Mouse (Mus musculus) MEL (cell line): Measurements from ENCODE around the gene Hs3st1.

Source experiments
- BHLHE40 ChIP-seq: IDR thresholded peaks from 2 replicates; pipeline ENCODE4 v1.6.1; 2012; ENCODE audit warnings: low read depth, mild to moderate bottlenecking, inconsistent platforms, low read length, improper control_type of control experiment, borderline replicate concordance
- CTCF ChIP-seq, 3 experiments: IDR thresholded peaks in 2 of 3; conservative IDR thresholded peaks in 1 of 3; 2 replicates each; pipeline ENCODE4 v1.5.1; 2011 to 2012; ENCODE audit warnings: low read length in 3 of 3, low read depth in 2 of 3, mild to moderate bottlenecking in 2 of 3, improper control_type of control experiment in 1 of 3, inconsistent platforms in 1 of 3, mixed read lengths in 1 of 3, moderate library complexity in 1 of 3; ENCODE audit not compliant: control insufficient read depth in 1 of 3, insufficient read depth in 1 of 3, poor library complexity in 1 of 3, severe bottlenecking in 1 of 3
- ELF1 ChIP-seq: IDR thresholded peaks from 2 replicates; pipeline ENCODE4 v1.6.1; 2014; ENCODE audit warnings: low read depth, mild to moderate bottlenecking, inconsistent platforms, low read length, improper control_type of control experiment, moderate library complexity
- EP300 ChIP-seq, 2 experiments: IDR thresholded peaks; 2 replicates each; pipeline ENCODE4 v1.6.1; 2011; ENCODE audit warnings: improper control_type of control experiment in 2 of 2, low read length in 2 of 2, low read depth in 1 of 2, mild to moderate bottlenecking in 1 of 2
- HCFC1 ChIP-seq: IDR thresholded peaks from 2 replicates; pipeline ENCODE4 v1.6.1; 2012; ENCODE audit warnings: low read depth, mild to moderate bottlenecking, inconsistent platforms, low read length, improper control_type of control experiment, moderate library complexity
- MAX ChIP-seq: IDR thresholded peaks from 2 replicates; pipeline ENCODE4 v1.6.1; 2011; ENCODE audit warnings: low read length, improper control_type of control experiment
- POLR2A ChIP-seq, 2 experiments: IDR thresholded peaks; 2 replicates each; pipeline ENCODE4 v1.6.1; 2011 to 2012; ENCODE audit warnings: low read length in 2 of 2, mild to moderate bottlenecking in 2 of 2, control low read depth in 1 of 2, improper control_type of control experiment in 1 of 2, low read depth in 1 of 2, moderate library complexity in 1 of 2; ENCODE audit not compliant: control insufficient read depth in 1 of 2, insufficient read depth in 1 of 2, poor library complexity in 1 of 2
- SIN3A ChIP-seq: IDR thresholded peaks from 2 replicates; pipeline ENCODE4 v1.6.1; 2012; ENCODE audit warnings: low read length, improper control_type of control experiment, inconsistent platforms
- SMC3 ChIP-seq: IDR thresholded peaks from 2 replicates; pipeline ENCODE4 v1.6.1; 2011; ENCODE audit warnings: low read depth, low read length, improper control_type of control experiment
- TCF12 ChIP-seq: IDR thresholded peaks from 2 replicates; pipeline ENCODE4 v1.6.1; 2014; ENCODE audit warnings: low read depth, mild to moderate bottlenecking, inconsistent platforms, low read length, improper control_type of control experiment, moderate library complexity
- UBTF ChIP-seq: IDR thresholded peaks from 2 replicates; pipeline ENCODE4 v1.6.1; 2012; ENCODE audit warnings: low read depth, mild to moderate bottlenecking, inconsistent platforms, low read length, improper control_type of control experiment, moderate library complexity, borderline replicate concordance; ENCODE audit not compliant: insufficient read depth
- ZC3H11A ChIP-seq: IDR thresholded peaks from 2 replicates; pipeline ENCODE4 v1.6.1; 2012; ENCODE audit warnings: low read depth, mild to moderate bottlenecking, inconsistent platforms, low read length, improper control_type of control experiment

- no peak for TF ChIP-seq CTCF (IDR thresholded peaks at IDR 0.05 in 2 of 3, conservative IDR thresholded peaks at IDR 0.05 in 1 of 3; ENCODE audit: control insufficient read depth in 1 of 3, insufficient read depth in 1 of 3, low read depth in 2 of 3, low read length in 3 of 3, poor library complexity in 1 of 3, severe bottlenecking in 1 of 3)
- no peak for TF ChIP-seq MAX
- TF ChIP-seq POLR2A (IDR thresholded peaks at IDR 0.05; ENCODE audit: control insufficient read depth in 1 of 2, insufficient read depth in 1 of 2, low read depth in 1 of 2, low read length in 2 of 2, poor library complexity in 1 of 2) = no peak
- TF ChIP-seq EP300 (IDR thresholded peaks at IDR 0.05; ENCODE audit: low read depth in 1 of 2, low read length in 2 of 2) = no peak
- no peak for TF ChIP-seq TCF12
- TF ChIP-seq ELF1 = no peak
- TF ChIP-seq ZC3H11A = no peak
- no peak for TF ChIP-seq SMC3
- TF ChIP-seq SIN3A = no peak
- no peak for TF ChIP-seq BHLHE40
- TF ChIP-seq HCFC1 = no peak
- TF ChIP-seq UBTF = no peak
Measured at GRCm38 (mm10) chr5:39612240-39612639, 143.0 kb downstream of the Hs3st1 start.
